Mouse (Mus musculus) embryonic facial prominence, embryonic 15.5 days (tissue): ENCODE measurements at regions not wholly inside any gene's neighbourhood (a gene's known extent, or its start where the extent isn't known, plus 50 kb on each side); places are given as distances from the start of the nearest gene placed in this dataset.

Source experiments
- ATAC-seq: fragments of 200-750 bp; cut with Nextera tagmentation; 2 replicates; pipeline ENCODE4 v1.8.0; 2017; ENCODE audit warnings: low read depth, moderate TSS enrichment; ENCODE audit not compliant: insufficient number of reproducible peaks, low FRiP score, low TSS enrichment
- H3K27ac ChIP-seq: fragments of 300-500 bp; sonication (generic); replicated peaks from 2 replicates; pipeline ENCODE4 v1.5.1; 2015; ENCODE audit warnings: mild to moderate bottlenecking, inconsistent platforms
- H3K27me3 ChIP-seq: fragments of 300-500 bp; sonication (generic); 2 replicates; pipeline ENCODE4 v1.6.1; 2015; ENCODE audit warnings: inconsistent platforms
- H3K36me3 ChIP-seq: fragments of 300-500 bp; sonication (generic); 2 replicates; pipeline ENCODE4 v1.6.1; 2015; ENCODE audit warnings: mild to moderate bottlenecking, inconsistent platforms
- H3K4me1 ChIP-seq: fragments of 300-500 bp; sonication (generic); 2 replicates; pipeline ENCODE4 v1.6.1; 2015; ENCODE audit warnings: inconsistent platforms
- H3K4me2 ChIP-seq: fragments of 300-500 bp; sonication (generic); replicated peaks from 2 replicates; pipeline ENCODE4 v1.6.1; 2015; ENCODE audit warnings: mild to moderate bottlenecking, inconsistent platforms
- H3K4me3 ChIP-seq: fragments of 300-500 bp; sonication (generic); replicated peaks from 2 replicates; pipeline ENCODE4 v1.5.1; 2015; ENCODE audit warnings: mild to moderate bottlenecking, inconsistent platforms
- H3K9ac ChIP-seq: fragments of 300-500 bp; sonication (generic); 2 replicates; pipeline ENCODE4 v1.6.1; 2015; ENCODE audit warnings: inconsistent platforms
- H3K9me3 ChIP-seq: fragments of 300-500 bp; sonication (generic); replicated peaks from 2 replicates; pipeline ENCODE4 v1.6.1; 2016; ENCODE audit warnings: inconsistent platforms
- WGBS: fragments of 180-500 bp; shearing (Covaris S2); methylation state at CpG from one replicate; pipeline ENCODE4 v1.1.7; 2015; 5-methylcytosine and 5-hydroxymethylcytosine counted together

- no peak overlapping the region for H3K4me2 ChIP-seq
- H3K9ac ChIP-seq = no peak overlapping the region
- ATAC-seq = no peak
- no peak overlapping the region for H3K27ac ChIP-seq
- H3K9me3 ChIP-seq = no peaks in the 10 kb centered on the region
- no peak overlapping the region for H3K4me3 ChIP-seq
- no peaks in the 10 kb centered on the region for H3K36me3 ChIP-seq
- 65% methylated on average over 12 of the region's 12 CpGs for WGBS
- H3K27me3 ChIP-seq = no peaks in the 10 kb centered on the region
- H3K4me1 ChIP-seq = no peaks in the 10 kb centered on the region
Observed at GRCm38 (mm10) chr7:117931234-117931895, 184.6 kb downstream of the Rps15a start.

- H3K4me2 ChIP-seq = no peak overlapping the region
- ATAC-seq = no peak
- no peak overlapping the region for H3K9ac ChIP-seq
- no peak overlapping the region for H3K4me3 ChIP-seq
- H3K4me1 ChIP-seq = no peaks in the 10 kb centered on the region
- 79% methylated on average over 9 of the region's 9 CpGs for WGBS
- H3K27ac ChIP-seq = no peak overlapping the region
- H3K27me3 ChIP-seq = no peaks in the 10 kb centered on the region
- H3K36me3 ChIP-seq = no peaks in the 10 kb centered on the region
- H3K9me3 ChIP-seq = no peaks in the 10 kb centered on the region
Observed at GRCm38 (mm10) chr7:117930392-117930791, 185.6 kb downstream of the Rps15a start.

GRCm38 (mm10) chr7:117926396-117926795 is 189.6 kb downstream of the Rps15a start:
- Histone ChIP-seq H3K9ac (no peak overlapping the region), H3K4me2 (no peak overlapping the region), H3K4me1 (no peaks in the 10 kb centered on the region), H3K36me3 (no peaks in the 10 kb centered on the region), H3K9me3 (no peaks in the 10 kb centered on the region), H3K27ac (no peak overlapping the region), H3K4me3 (no peak overlapping the region), H3K27me3 (no peaks in the 10 kb centered on the region)
- WGBS = 22% methylated on average over 1 of the region's 1 CpGs
- ATAC-seq = no peak

GRCm38 (mm10) chr7:117922270-117922669 is 193.7 kb downstream of the Rps15a start:
- Histone ChIP-seq H3K9ac (no peak overlapping the region), H3K4me1 (no peaks in the 10 kb centered on the region), H3K36me3 (no peaks in the 10 kb centered on the region), H3K9me3 (no peaks in the 10 kb centered on the region), H3K4me2 (no peak overlapping the region), H3K27ac (no peak overlapping the region), H3K27me3 (no peaks in the 10 kb centered on the region), H3K4me3 (no peak overlapping the region)
- no peak for ATAC-seq

- H3K4me1 ChIP-seq = no peaks in the 10 kb centered on the region
- ATAC-seq = no peak
- H3K36me3 ChIP-seq = no peaks in the 10 kb centered on the region
- no peak overlapping the region for H3K9ac ChIP-seq
- no peak overlapping the region for H3K27ac ChIP-seq
- H3K27me3 ChIP-seq = no peaks in the 10 kb centered on the region
- H3K4me3 ChIP-seq = no peak overlapping the region
- no peaks in the 10 kb centered on the region for H3K9me3 ChIP-seq
- WGBS = 88% methylated on average over 10 of the region's 10 CpGs
- H3K4me2 ChIP-seq = no peak overlapping the region
Observed at GRCm38 (mm10) chr7:117918206-117918995, 197.6 kb downstream of the Rps15a start.

GRCm38 (mm10) chr7:117916915-117917314 is 199.1 kb downstream of the Rps15a start:
- 87% methylated on average over 6 of the region's 6 CpGs for WGBS
- H3K36me3 ChIP-seq = no peaks in the 10 kb centered on the region
- H3K4me1 ChIP-seq = no peaks in the 10 kb centered on the region
- ATAC-seq = no peak
- H3K9me3 ChIP-seq = no peaks in the 10 kb centered on the region
- H3K4me3 ChIP-seq = no peak overlapping the region
- H3K4me2 ChIP-seq = no peak overlapping the region
- no peak overlapping the region for H3K9ac ChIP-seq
- no peaks in the 10 kb centered on the region for H3K27me3 ChIP-seq
- H3K27ac ChIP-seq = no peak overlapping the region

GRCm38 (mm10) chr7:117912453-117912852 is 203.5 kb downstream of the Rps15a start:
- WGBS = 65% methylated on average over 3 of the region's 3 CpGs
- no peaks in the 10 kb centered on the region for H3K27me3 ChIP-seq
- H3K4me2 ChIP-seq = no peak overlapping the region
- no peak overlapping the region for H3K9ac ChIP-seq
- no peaks in the 10 kb centered on the region for H3K36me3 ChIP-seq
- no peak for ATAC-seq
- H3K9me3 ChIP-seq = no peaks in the 10 kb centered on the region
- no peak overlapping the region for H3K27ac ChIP-seq
- H3K4me3 ChIP-seq = no peak overlapping the region
- no peaks in the 10 kb centered on the region for H3K4me1 ChIP-seq

GRCm38 (mm10) chr7:117911062-117911461 is 204.9 kb downstream of the Rps15a start:
- Histone ChIP-seq H3K9me3 (no peaks in the 10 kb centered on the region), H3K4me1 (no peaks in the 10 kb centered on the region), H3K4me3 (no peak overlapping the region), H3K4me2 (no peak overlapping the region), H3K27ac (no peak overlapping the region), H3K36me3 (no peaks in the 10 kb centered on the region), H3K9ac (no peak overlapping the region), H3K27me3 (no peaks in the 10 kb centered on the region)
- no peak for ATAC-seq
- 85% methylated on average over 3 of the region's 3 CpGs for WGBS

GRCm38 (mm10) chr7:117896528-117896927 is 219.5 kb downstream of the Rps15a start:
- Histone ChIP-seq H3K27ac (no peak overlapping the region), H3K4me3 (no peak overlapping the region), H3K27me3 (no peaks in the 10 kb centered on the region), H3K9me3 (no peaks in the 10 kb centered on the region), H3K9ac (no peak overlapping the region), H3K36me3 (no peaks in the 10 kb centered on the region), H3K4me2 (no peak overlapping the region), H3K4me1 (no peaks in the 10 kb centered on the region)
- ATAC-seq = no peak
- 73% methylated on average over 2 of the region's 2 CpGs for WGBS

GRCm38 (mm10) chr7:117887288-117887687 is 228.7 kb downstream of the Rps15a start:
- Histone ChIP-seq H3K4me1 (no peaks in the 10 kb centered on the region), H3K4me2 (no peak overlapping the region), H3K9ac (no peak overlapping the region), H3K36me3 (no peaks in the 10 kb centered on the region), H3K27me3 (no peaks in the 10 kb centered on the region), H3K9me3 (no peaks in the 10 kb centered on the region), H3K4me3 (no peak overlapping the region), H3K27ac (no peak overlapping the region)
- no peak for ATAC-seq
- 49% methylated on average over 6 of the region's 6 CpGs for WGBS

GRCm38 (mm10) chr7:117882803-117883202 is 233.2 kb downstream of the Rps15a start:
- Histone ChIP-seq H3K27ac (no peak overlapping the region), H3K27me3 (no peaks in the 10 kb centered on the region; the same call in 1 of the 2 replicates), H3K9me3 (no peaks in the 10 kb centered on the region), H3K4me2 (no peak overlapping the region), H3K4me1 (no peaks in the 10 kb centered on the region), H3K4me3 (no peak overlapping the region), H3K36me3 (no peaks in the 10 kb centered on the region), H3K9ac (no peak overlapping the region)
- no peak for ATAC-seq
- 6% methylated on average over 13 of the region's 13 CpGs for WGBS

GRCm38 (mm10) chr7:117878903-117879302 is 237.1 kb downstream of the Rps15a start:
- ATAC-seq = no peak
- Histone ChIP-seq H3K36me3 (no peaks in the 10 kb centered on the region), H3K9ac (no peak overlapping the region), H3K27me3 (no peaks in the 10 kb centered on the region; the same call in 1 of the 2 replicates), H3K4me2 (no peak overlapping the region), H3K27ac (no peak overlapping the region), H3K4me1 (no peaks in the 10 kb centered on the region), H3K4me3 (no peak overlapping the region), H3K9me3 (no peaks in the 10 kb centered on the region)
- WGBS = 70% methylated on average over 7 of the region's 7 CpGs
